Mouse (Mus musculus): ENCODE measurements around the gene Tmco4. TPM values are rescaled to one million over a fixed set of nuclear protein-coding genes. Genes with fewer than 3 reads are reported as not detected.

Tmco4 gene
- polyA plus RNA-seq, 1 experiment from 2014 or later = 1.4 TPM

DNA sequence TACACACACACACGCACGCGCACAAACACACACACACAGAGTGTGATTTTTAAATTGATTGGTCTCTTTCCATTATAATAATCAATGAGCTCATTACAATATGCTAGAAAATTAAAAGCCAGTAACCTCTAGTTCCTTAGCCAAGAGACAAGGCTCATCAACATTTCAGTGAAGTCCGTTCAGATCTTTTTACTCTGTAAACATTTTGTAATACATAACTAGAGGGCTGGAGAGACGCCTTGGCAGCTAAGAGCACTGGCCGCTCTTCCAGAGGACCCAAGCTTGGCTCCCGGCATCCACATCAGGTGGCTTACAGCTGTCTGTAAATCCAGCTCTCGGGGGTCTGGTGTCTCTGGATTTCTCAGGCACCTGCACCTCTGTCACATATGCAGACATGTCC, 7.3 kb downstream of the Tmco4 start:
- Histone ChIP-seq H3K27me3 (ENCODE audit: control insufficient read depth, insufficient read depth, low read length) (no peaks in the 10 kb centered on the region), H3K4me1 (ENCODE audit: control insufficient read depth, insufficient read depth, low read length) (no peaks in the 10 kb centered on the region), H3K4me2 (ENCODE audit: low read depth, severe bottlenecking) (no peak overlapping the region), H3K9ac (ENCODE audit: low read length) (no peak overlapping the region), H3K4me3 (ENCODE audit: low read depth, low read length) (no peak overlapping the region), H3K9me3 (ENCODE audit: control insufficient read depth, low read length) (no peaks in the 10 kb centered on the region), H3K27ac (replicated peaks; ENCODE audit: low read depth, low read length) (no peak overlapping the region), H3K36me3 (ENCODE audit: control insufficient read depth, insufficient read depth, low read length) (no peaks in the 10 kb centered on the region)
- DNase-seq (ENCODE audit: low spot score) = no peak
- ATAC-seq (ENCODE audit: insufficient number of reproducible peaks, low FRiP score, low TSS enrichment, low read depth) = no peak
- 89% methylated on average over 8 of the region's 8 CpGs for WGBS

DNA sequence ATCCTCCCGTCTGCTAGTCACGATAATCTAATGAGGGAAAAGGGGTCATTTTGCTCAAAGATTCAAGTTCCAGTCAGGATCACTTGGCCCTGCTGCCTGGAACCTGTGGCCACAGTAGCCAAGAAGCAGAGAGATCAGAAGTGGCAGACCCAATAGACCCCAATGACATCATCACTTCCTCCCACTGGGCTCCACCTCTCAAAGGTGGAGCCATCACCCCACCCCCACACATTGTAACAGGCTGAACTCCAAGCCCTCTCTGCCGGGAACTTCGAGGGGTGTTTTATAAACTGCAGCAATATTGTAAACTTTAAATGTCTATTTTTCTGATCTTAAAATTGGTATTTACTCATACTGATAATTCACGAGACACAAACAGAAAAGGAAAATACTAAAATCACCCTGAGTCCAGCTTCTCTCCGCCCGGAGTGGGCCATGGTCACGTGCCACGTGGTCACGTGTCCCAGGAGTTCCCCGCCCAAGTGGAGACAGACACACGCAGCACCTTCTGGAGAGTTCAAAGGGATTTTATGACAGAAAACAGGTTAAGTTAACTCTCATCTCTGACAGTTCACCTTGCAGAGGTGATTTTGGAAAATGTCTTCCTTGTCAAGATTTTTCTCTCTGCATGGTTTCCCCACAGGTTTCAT, 8.2 kb downstream of the Tmco4 start:
- ATAC-seq (ENCODE audit: insufficient number of reproducible peaks, low FRiP score, low TSS enrichment, low read depth) (no peak), DNase-seq (ENCODE audit: low spot score) (peak; percentile 44)
- Histone ChIP-seq H3K4me3 (ENCODE audit: low read depth, low read length) (no peak overlapping the region), H3K27ac (replicated peaks; ENCODE audit: low read depth, low read length) (no peak overlapping the region), H3K4me1 (ENCODE audit: control insufficient read depth, insufficient read depth, low read length) (no peaks in the 10 kb centered on the region), H3K9me3 (ENCODE audit: control insufficient read depth, low read length) (no peaks in the 10 kb centered on the region), H3K27me3 (ENCODE audit: control insufficient read depth, insufficient read depth, low read length) (no peaks in the 10 kb centered on the region), H3K4me2 (ENCODE audit: low read depth, severe bottlenecking) (peak overlapping the region; percentile 13; the same call in 1 of the 2 replicates), H3K36me3 (ENCODE audit: control insufficient read depth, insufficient read depth, low read length) (no peaks in the 10 kb centered on the region), H3K9ac (ENCODE audit: low read length) (no peak overlapping the region)
- 17% methylated on average over 12 of the region's 12 CpGs for WGBS

DNA sequence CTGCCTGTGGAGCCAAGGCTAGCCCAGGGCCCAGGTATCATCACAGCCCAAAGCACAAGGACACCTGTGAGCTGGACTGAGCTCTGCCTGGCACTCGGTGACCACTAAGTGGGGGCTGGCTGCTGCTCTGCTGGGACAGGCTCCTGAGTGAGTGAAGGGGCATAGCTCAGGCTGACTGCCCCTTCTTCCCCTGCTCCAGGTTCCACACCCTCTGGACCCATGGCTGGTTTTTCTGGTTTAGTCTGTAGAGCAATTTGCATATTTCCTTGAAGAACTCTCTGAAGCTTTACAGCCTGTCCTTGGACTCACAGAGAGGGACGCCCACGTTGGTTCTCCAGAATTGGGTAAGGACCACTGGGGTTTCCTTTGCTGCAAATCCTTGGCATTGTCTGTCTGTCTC, 10.7 kb downstream of the Tmco4 start:
- Histone ChIP-seq H3K27ac (replicated peaks; ENCODE audit: low read depth, low read length) (no peak overlapping the region), H3K4me3 (ENCODE audit: low read depth, low read length) (no peak overlapping the region), H3K4me1 (ENCODE audit: control insufficient read depth, insufficient read depth, low read length) (no peaks in the 10 kb centered on the region), H3K9ac (ENCODE audit: low read length) (no peak overlapping the region), H3K4me2 (ENCODE audit: low read depth, severe bottlenecking) (no peak overlapping the region), H3K27me3 (ENCODE audit: control insufficient read depth, insufficient read depth, low read length) (no peaks in the 10 kb centered on the region), H3K9me3 (ENCODE audit: control insufficient read depth, low read length) (no peaks in the 10 kb centered on the region), H3K36me3 (ENCODE audit: control insufficient read depth, insufficient read depth, low read length) (no peaks in the 10 kb centered on the region)
- 62% methylated on average over 3 of the region's 3 CpGs for whole genome bisulfite sequencing
- DNase-seq (ENCODE audit: low spot score) (no peak), ATAC-seq (ENCODE audit: insufficient number of reproducible peaks, low FRiP score, low TSS enrichment, low read depth) (no peak)

DNA sequence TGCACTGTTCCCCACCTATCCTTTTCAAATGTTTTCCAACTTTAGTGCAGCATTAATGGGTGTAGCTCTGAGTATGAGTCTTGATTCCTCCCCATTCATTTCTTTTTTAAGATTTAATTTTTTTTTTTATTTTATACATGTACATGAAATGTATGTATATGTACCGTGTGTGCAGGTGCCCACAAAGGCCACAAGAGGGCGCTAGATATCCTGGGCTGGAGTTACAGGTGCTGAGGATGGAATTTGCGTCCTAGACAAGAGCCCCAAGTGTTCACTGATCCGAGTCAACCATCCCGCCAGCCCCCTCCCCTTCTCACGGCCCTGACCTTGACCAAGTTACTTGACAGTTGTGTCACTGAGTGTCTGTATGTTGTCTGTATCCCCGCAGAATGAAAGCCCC, 12.1 kb downstream of the Tmco4 start:
- no peak overlapping the region for H3K27ac ChIP-seq (replicated peaks; ENCODE audit: low read depth, low read length)
- no peak overlapping the region for H3K4me3 ChIP-seq (ENCODE audit: low read depth, low read length)
- WGBS = 78% methylated on average over 7 of the region's 7 CpGs
- H3K9me3 ChIP-seq (ENCODE audit: control insufficient read depth, low read length) = no peaks in the 10 kb centered on the region
- DNase-seq (ENCODE audit: low spot score) (no peak), ATAC-seq (ENCODE audit: insufficient number of reproducible peaks, low FRiP score, low TSS enrichment, low read depth) (no peak)
- H3K9ac ChIP-seq (ENCODE audit: low read length) = no peak overlapping the region
- H3K27me3 ChIP-seq (ENCODE audit: control insufficient read depth, insufficient read depth, low read length) = no peaks in the 10 kb centered on the region
- no peaks in the 10 kb centered on the region for H3K36me3 ChIP-seq (ENCODE audit: control insufficient read depth, insufficient read depth, low read length)
- no peak overlapping the region for H3K4me2 ChIP-seq (ENCODE audit: low read depth, severe bottlenecking)
- no peaks in the 10 kb centered on the region for H3K4me1 ChIP-seq (ENCODE audit: control insufficient read depth, insufficient read depth, low read length)

DNA sequence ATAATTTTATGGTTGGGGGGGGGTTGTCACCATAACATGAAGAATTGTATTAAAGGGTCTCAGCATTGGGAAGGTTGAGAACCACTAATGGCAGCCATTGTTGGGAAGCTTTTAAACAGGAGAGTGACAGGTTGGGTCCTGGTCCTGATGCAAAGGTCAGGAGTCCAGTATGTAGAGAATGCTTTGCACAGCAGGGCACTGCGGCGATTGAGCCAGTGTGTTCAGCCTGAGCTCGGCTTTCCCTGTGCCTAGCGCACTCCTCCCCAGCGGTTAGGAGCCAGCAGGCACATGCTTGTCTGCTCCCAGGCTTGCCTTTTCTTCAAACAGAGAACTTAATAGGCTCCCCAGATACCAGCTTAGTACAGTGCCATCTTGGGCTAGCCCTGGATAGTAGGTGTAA, 13.6 kb downstream of the Tmco4 start:
- no peak overlapping the region for H3K27ac ChIP-seq (replicated peaks; ENCODE audit: low read depth, low read length)
- 57% methylated on average over 5 of the region's 5 CpGs for WGBS
- H3K4me1 ChIP-seq (ENCODE audit: control insufficient read depth, insufficient read depth, low read length) = no peaks in the 10 kb centered on the region
- H3K4me2 ChIP-seq (ENCODE audit: low read depth, severe bottlenecking) = no peak overlapping the region
- ATAC-seq (ENCODE audit: insufficient number of reproducible peaks, low FRiP score, low TSS enrichment, low read depth) (no peak), DNase-seq (ENCODE audit: low spot score) (no peak)
- H3K36me3 ChIP-seq (ENCODE audit: control insufficient read depth, insufficient read depth, low read length) = no peaks in the 10 kb centered on the region
- H3K4me3 ChIP-seq (ENCODE audit: low read depth, low read length) = no peak overlapping the region
- H3K9ac ChIP-seq (ENCODE audit: low read length) = no peak overlapping the region
- no peaks in the 10 kb centered on the region for H3K9me3 ChIP-seq (ENCODE audit: control insufficient read depth, low read length)
- no peaks in the 10 kb centered on the region for H3K27me3 ChIP-seq (ENCODE audit: control insufficient read depth, insufficient read depth, low read length)

DNA sequence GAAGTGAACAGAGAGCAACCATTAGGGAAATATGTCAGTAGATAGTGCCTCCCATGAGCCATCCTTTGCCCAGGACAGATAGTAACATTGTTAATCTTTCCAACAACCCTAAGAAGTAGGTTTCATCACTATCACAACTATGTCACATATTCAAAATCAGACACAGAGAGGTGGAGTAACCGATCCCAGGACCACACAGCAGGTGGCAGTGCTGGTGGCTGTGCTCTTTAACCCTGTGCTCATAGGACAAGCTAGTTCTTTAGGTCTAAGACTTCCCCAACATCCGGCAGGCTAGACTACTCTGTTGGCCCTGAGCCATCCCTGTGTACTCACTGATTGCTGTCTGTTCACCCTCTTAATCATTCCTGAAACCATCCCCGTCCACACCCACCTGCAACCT, 21.7 kb downstream of the Tmco4 start:
- H3K27me3 ChIP-seq (ENCODE audit: control insufficient read depth, insufficient read depth, low read length) = no peaks in the 10 kb centered on the region
- H3K9me3 ChIP-seq (ENCODE audit: control insufficient read depth, low read length) = peaks cover 2% of the 10 kb centered on the region; the same call in 1 of the 2 replicates
- H3K4me2 ChIP-seq (ENCODE audit: low read depth, severe bottlenecking) = no peak overlapping the region
- H3K9ac ChIP-seq (ENCODE audit: low read length) = no peak overlapping the region
- no peaks in the 10 kb centered on the region for H3K36me3 ChIP-seq (ENCODE audit: control insufficient read depth, insufficient read depth, low read length)
- H3K4me3 ChIP-seq (ENCODE audit: low read depth, low read length) = no peak overlapping the region
- H3K4me1 ChIP-seq (ENCODE audit: control insufficient read depth, insufficient read depth, low read length) = no peaks in the 10 kb centered on the region
- ATAC-seq (ENCODE audit: insufficient number of reproducible peaks, low FRiP score, low TSS enrichment, low read depth) (no peak), DNase-seq (ENCODE audit: low spot score) (no peak)
- WGBS = 84% methylated on average over 3 of the region's 3 CpGs
- no peak overlapping the region for H3K27ac ChIP-seq (replicated peaks; ENCODE audit: low read depth, low read length)

DNA sequence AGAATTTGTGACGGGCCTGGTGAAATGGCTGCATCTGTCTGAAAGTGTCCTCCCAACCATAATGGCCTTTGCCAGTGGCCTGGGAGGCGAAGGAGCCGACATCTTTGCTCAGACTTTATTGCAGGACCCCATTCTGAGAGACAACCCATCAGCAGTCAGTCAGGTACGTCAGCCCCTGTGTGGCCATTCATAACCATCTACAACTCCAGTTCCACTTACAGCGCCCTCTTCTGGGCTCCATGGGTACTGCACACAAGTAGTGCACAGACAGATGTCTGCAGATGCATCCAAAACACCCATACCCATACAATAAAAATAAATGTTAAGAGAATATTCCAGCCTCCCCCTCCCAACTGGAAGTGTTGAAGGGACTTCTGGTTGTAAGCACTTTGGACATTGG, 23.7 kb downstream of the Tmco4 start:
- H3K27me3 ChIP-seq (ENCODE audit: control insufficient read depth, insufficient read depth, low read length) = no peaks in the 10 kb centered on the region
- no peak overlapping the region for H3K27ac ChIP-seq (replicated peaks; ENCODE audit: low read depth, low read length)
- no peaks in the 10 kb centered on the region for H3K36me3 ChIP-seq (ENCODE audit: control insufficient read depth, insufficient read depth, low read length)
- H3K9ac ChIP-seq (ENCODE audit: low read length) = no peak overlapping the region
- DNase-seq (ENCODE audit: low spot score) = no peak
- H3K4me2 ChIP-seq (ENCODE audit: low read depth, severe bottlenecking) = no peak overlapping the region
- ATAC-seq (ENCODE audit: insufficient number of reproducible peaks, low FRiP score, low TSS enrichment, low read depth) = no peak
- no peaks in the 10 kb centered on the region for H3K4me1 ChIP-seq (ENCODE audit: control insufficient read depth, insufficient read depth, low read length)
- no peak overlapping the region for H3K4me3 ChIP-seq (ENCODE audit: low read depth, low read length)
- WGBS = 80% methylated on average over 5 of the region's 5 CpGs
- H3K9me3 ChIP-seq (ENCODE audit: control insufficient read depth, low read length) = peaks cover 2% of the 10 kb centered on the region; the same call in 1 of the 2 replicates

DNA sequence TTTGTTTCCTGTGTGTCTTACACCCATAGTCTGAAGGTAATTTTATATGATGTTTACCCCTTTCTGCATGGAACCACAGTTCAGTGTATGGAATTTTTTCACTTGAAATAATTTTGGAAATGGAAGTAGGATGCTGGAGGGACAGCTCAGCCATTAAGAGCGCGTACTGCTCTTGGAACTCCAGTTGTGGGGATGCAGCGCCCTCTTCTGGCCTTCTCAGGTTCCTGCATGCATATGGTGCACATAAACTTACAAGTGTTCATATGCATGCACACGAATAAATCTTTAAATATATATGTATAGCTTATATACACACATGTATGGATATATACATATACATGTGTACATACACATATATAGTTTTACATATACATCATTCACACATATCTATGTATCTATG, 24.4 kb downstream of the Tmco4 start:
- ATAC-seq (ENCODE audit: insufficient number of reproducible peaks, low FRiP score, low TSS enrichment, low read depth) = no peak
- Histone ChIP-seq H3K4me2 (ENCODE audit: low read depth, severe bottlenecking) (no peak overlapping the region), H3K9ac (ENCODE audit: low read length) (no peak overlapping the region), H3K27me3 (ENCODE audit: control insufficient read depth, insufficient read depth, low read length) (no peaks in the 10 kb centered on the region), H3K4me1 (ENCODE audit: control insufficient read depth, insufficient read depth, low read length) (no peaks in the 10 kb centered on the region), H3K9me3 (ENCODE audit: control insufficient read depth, low read length) (peaks cover 2% of the 10 kb centered on the region; the same call in 1 of the 2 replicates), H3K36me3 (ENCODE audit: control insufficient read depth, insufficient read depth, low read length) (no peaks in the 10 kb centered on the region), H3K27ac (replicated peaks; ENCODE audit: low read depth, low read length) (no peak overlapping the region), H3K4me3 (ENCODE audit: low read depth, low read length) (no peak overlapping the region)
- 89% methylated on average over 4 of the region's 4 CpGs for WGBS
- DNase-seq (ENCODE audit: low spot score) = no peak

DNA sequence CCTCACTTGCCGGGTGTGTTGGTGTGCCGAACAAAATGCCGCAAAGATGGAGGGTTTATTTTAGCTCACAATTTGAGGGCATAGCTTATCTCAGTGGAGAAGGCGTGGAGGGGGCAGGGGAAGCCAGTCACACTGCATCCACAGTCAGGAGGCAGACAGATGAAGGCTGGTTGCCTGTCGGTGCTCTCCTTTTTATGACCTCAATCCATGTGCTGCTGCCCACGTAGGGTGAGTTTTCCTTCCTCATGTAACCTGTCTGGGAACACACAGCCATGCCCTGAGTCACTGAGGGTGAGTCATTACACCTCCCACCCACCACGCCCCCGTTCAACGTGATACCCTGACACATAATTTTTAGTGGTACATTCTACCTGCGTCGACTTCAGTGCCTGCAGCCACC, 25.9 kb downstream of the Tmco4 start:
- WGBS = 86% methylated on average over 11 of the region's 11 CpGs
- H3K27me3 ChIP-seq (ENCODE audit: control insufficient read depth, insufficient read depth, low read length) = no peaks in the 10 kb centered on the region
- DNase-seq (ENCODE audit: low spot score) = no peak
- no peak overlapping the region for H3K4me2 ChIP-seq (ENCODE audit: low read depth, severe bottlenecking)
- ATAC-seq (ENCODE audit: insufficient number of reproducible peaks, low FRiP score, low TSS enrichment, low read depth) = no peak
- H3K4me1 ChIP-seq (ENCODE audit: control insufficient read depth, insufficient read depth, low read length) = no peaks in the 10 kb centered on the region
- peaks cover 2% of the 10 kb centered on the region; the same call in 1 of the 2 replicates for H3K9me3 ChIP-seq (ENCODE audit: control insufficient read depth, low read length)
- H3K27ac ChIP-seq (replicated peaks; ENCODE audit: low read depth, low read length) = no peak overlapping the region
- H3K9ac ChIP-seq (ENCODE audit: low read length) = no peak overlapping the region
- no peak overlapping the region for H3K4me3 ChIP-seq (ENCODE audit: low read depth, low read length)
- no peaks in the 10 kb centered on the region for H3K36me3 ChIP-seq (ENCODE audit: control insufficient read depth, insufficient read depth, low read length)

Data from limb, embryonic 11.5 days (tissue).